In genomic region chr3:109339941-109340273, GRCm38 (mm10) we compare ENCODE assay signal across 8 mouse cellular contexts. TPM values are rescaled to one million over a fixed set of nuclear protein-coding genes. Genes with fewer than 3 reads are reported as not detected.
DNase-seq lines count a peak whose midpoint lies in the region; ATAC-seq lines count a peak whose summit lies in the region.

No protein-coding gene starts in this region.

- H3K4me1 ChIP-seq in hindbrain, embryonic 12.5 days = peaks cover 26% of the 10 kb centered on the region

- ATAC-seq in cerebellum, adult (ENCODE audit: insufficient number of reproducible peaks, low FRiP score, low TSS enrichment) = peak; percentile 17; the same call in 1 of the 2 replicates
- ATAC-seq in hindbrain, embryonic 12.5 days (ENCODE audit: low FRiP score) = peak; percentile 29

- no peaks in the 10 kb centered on the region for H3K36me3 ChIP-seq in hindbrain, embryonic 12.5 days
- H3K36me3 ChIP-seq in macrophage (ENCODE audit: inconsistent target) = no peaks in the 10 kb centered on the region

- no peaks in the 10 kb centered on the region for H3K27me3 ChIP-seq in hindbrain, embryonic 12.5 days

- peaks cover 40% of the 10 kb centered on the region for H3K79me2 ChIP-seq in macrophage (ENCODE audit: inconsistent target)

- H3K27ac ChIP-seq in hindbrain, embryonic 12.5 days = peak overlapping the region; percentile 94
- peak overlapping the region; percentile 89 for H3K27ac ChIP-seq in macrophage

- no peaks in the 10 kb centered on the region for H3K9me3 ChIP-seq in hindbrain, embryonic 12.5 days (replicated peaks)

- 2% methylated on average over 9 of the region's 9 CpGs for WGBS in hindbrain, embryonic 12.5 days
- 1% methylated on average over 9 of the region's 9 CpGs for WGBS in macrophage (ENCODE audit: missing documents)

- peak overlapping the region; percentile 74 for H3K4me2 ChIP-seq in hindbrain, embryonic 12.5 days (replicated peaks)

- no peak overlapping the region for H3K9ac ChIP-seq in hindbrain, embryonic 12.5 days

- peak overlapping the region; percentile 81 for H3K4me3 ChIP-seq in hindbrain, embryonic 12.5 days
- H3K4me3 ChIP-seq in macrophage (ENCODE audit: inconsistent target) = peak overlapping the region; percentile 56

- DNase-seq in cerebellum, adult 11 months = no peak
- DNase-seq in cerebellum, adult 9-11 months = peak; percentile 8
- DNase-seq in frontal cortex, postnatal 25 days (ENCODE audit: low spot score in 2 of 2) = peak; percentile 7 to 10
- peak; percentile 13 to 29 for DNase-seq in left cerebral cortex, adult 8-10 months (ENCODE audit: low spot score in 2 of 2)
- peak; percentile 49 to 51 for DNase-seq in right cerebral cortex, adult 2 months (ENCODE audit: low spot score in 2 of 2)

RNA-seq across cellular contexts. Expression of gene Vav3, which starts 0.5 kb away (rescaled TPM):
- 24.0 and 26.3 TPM in 2 replicates for polyA plus RNA-seq in hindbrain, embryonic 12.5 days (2016; fragmentation: Nextera tagmentation; extraction: Ambion mirVana)
- total RNA-seq in left cerebral cortex, adult 8-10 months (2022) = 10 to 100 TPM in 1 of 4 experiments, 1 to 10 TPM in 3; 6.5 to 10.8 (median 8.3) TPM
- 1,000 to 10,000 TPM in 2 of 26 experiments, 100 to 1,000 TPM in 24; 175 to 1,650 (median 328) TPM for total RNA-seq in macrophage (2018; cell fraction: chromatin; rRNA removed)
- total RNA-seq in macrophage (2018; cell fraction: cytosol; rRNA removed) = 10 to 100 TPM; 25.5 to 67.9 (median 42.1) TPM
- 1,000 to 10,000 TPM in 1 of 26 experiments, 100 to 1,000 TPM in 12, 10 to 100 TPM in 13; 66.0 to 1,087 (median 131) TPM for total RNA-seq in macrophage (2018; cell fraction: nucleus; rRNA removed)
- 29.8 to 56.3 TPM (median 48.5 TPM) in 3 replicates for polyA plus RNA-seq in macrophage (2018)
